In the genomic region with DNA sequence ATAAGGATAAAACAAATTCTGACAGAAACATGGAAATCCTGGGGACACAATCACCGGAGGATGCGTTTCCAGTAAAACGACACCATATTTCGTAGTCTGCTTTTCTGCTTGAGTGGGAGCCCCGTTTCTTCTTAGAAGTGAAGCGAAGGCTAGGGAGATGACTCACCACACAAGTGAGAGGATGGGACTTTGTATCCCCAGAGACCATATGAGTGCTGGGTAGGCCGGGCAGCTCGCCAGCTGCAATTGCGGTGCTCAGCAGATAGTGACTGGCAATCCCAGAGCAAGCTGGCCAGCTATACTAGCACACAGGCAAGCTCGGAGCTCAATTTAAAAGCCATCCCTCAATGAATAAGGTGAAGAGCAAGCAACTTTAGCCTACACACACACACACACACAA, we compare ENCODE assay signal across 11 mouse cellular contexts. TPM values are rescaled to one million over a fixed set of nuclear protein-coding genes. Genes with fewer than 3 reads are reported as not detected.
A peak's percentile ranks its signal among the peaks of the same experiment; 100 is the strongest.
DNase-seq lines count a peak whose midpoint lies in the region; ATAC-seq and TF ChIP-seq lines count a peak whose summit lies in the region.
"Had no signal": no experiment of that assay in that cellular context is flagged by ENCODE, and none has a peak within 500 bp of the region (broad histone marks: within the 10 kb centered on the region; RNA-seq: fewer than 3 reads in every experiment).

No protein-coding gene starts in this region.

- ATAC-seq in hindbrain, postnatal 0 days = no peak
- ATAC-seq in hindbrain, embryonic 14.5 days (ENCODE audit: low FRiP score) = no peak
- ATAC-seq in erythroblast, adult 5-6 weeks (replicated peaks; ENCODE audit: low FRiP score, poor library complexity, severe bottlenecking) = no peak

- DNase-seq in hindbrain, postnatal 0 days (ENCODE audit: low spot score) = peak; percentile 27
- no peak for DNase-seq in hindbrain, embryonic 14.5 days (ENCODE audit: low spot score)
- DNase-seq in frontal cortex, adult 2 months (ENCODE audit: extremely low spot score in 1 of 2, low spot score in 1 of 2) = peak; percentile 24 to 78
- peak; percentile 17 to 40 for DNase-seq in layer of hippocampus, postnatal 10 days (ENCODE audit: low spot score in 2 of 2)
- DNase-seq in right cerebral cortex, postnatal 25 days = peak; percentile 69
- no peak for DNase-seq in ovary, adult 18-20 months (ENCODE audit: low spot score)
- no peak for DNase-seq in spleen, postnatal 4 days (ENCODE audit: low spot score in 2 of 2)
- DNase-seq: heart, adult 2 months had no signal

- no peaks in the 10 kb centered on the region for H3K27me3 ChIP-seq in hindbrain, postnatal 0 days (ENCODE audit: insufficient read depth, low read length)
- H3K27me3 ChIP-seq in hindbrain, embryonic 14.5 days (ENCODE audit: control insufficient read depth, insufficient read depth, low read length) = no peaks in the 10 kb centered on the region
- H3K27me3 ChIP-seq: embryonic facial prominence, embryonic 12.5 days; liver, embryonic 15.5 days had no signal

- 77% methylated on average over 10 of the region's 10 CpGs for WGBS in hindbrain, postnatal 0 days
- 84% methylated on average over 10 of the region's 10 CpGs for WGBS in hindbrain, embryonic 14.5 days

- H3K36me3 ChIP-seq in hindbrain, postnatal 0 days (ENCODE audit: insufficient read depth, low read length) = no peaks in the 10 kb centered on the region
- no peaks in the 10 kb centered on the region for H3K36me3 ChIP-seq in hindbrain, embryonic 14.5 days (replicated peaks; ENCODE audit: control insufficient read depth, insufficient read depth)
- H3K36me3 ChIP-seq: embryonic facial prominence, embryonic 12.5 days; liver, embryonic 15.5 days had no signal

- no peak for TF ChIP-seq CTCF in hindbrain, postnatal 0 days (IDR thresholded peaks at IDR 0.05; ENCODE audit: low read depth)

- H3K9me3 ChIP-seq in hindbrain, postnatal 0 days (ENCODE audit: low read length) = no peaks in the 10 kb centered on the region
- no peaks in the 10 kb centered on the region for H3K9me3 ChIP-seq in hindbrain, embryonic 14.5 days (ENCODE audit: control insufficient read depth, low read length)
- H3K9me3 ChIP-seq: embryonic facial prominence, embryonic 12.5 days; liver, embryonic 15.5 days had no signal

- no peak overlapping the region for H3K9ac ChIP-seq in hindbrain, postnatal 0 days (replicated peaks; ENCODE audit: low read length)
- H3K9ac ChIP-seq in hindbrain, embryonic 14.5 days = no peak overlapping the region
- H3K9ac ChIP-seq: embryonic facial prominence, embryonic 12.5 days; liver, embryonic 15.5 days had no signal

- no peak overlapping the region for H3K4me2 ChIP-seq in hindbrain, postnatal 0 days (ENCODE audit: low read depth, low read length)
- no peak overlapping the region for H3K4me2 ChIP-seq in hindbrain, embryonic 14.5 days (replicated peaks)
- H3K4me2 ChIP-seq: embryonic facial prominence, embryonic 12.5 days; liver, embryonic 15.5 days had no signal

- H3K27ac ChIP-seq in hindbrain, postnatal 0 days = no peak overlapping the region
- no peak overlapping the region for H3K27ac ChIP-seq in hindbrain, embryonic 14.5 days
- H3K27ac ChIP-seq: embryonic facial prominence, embryonic 12.5 days; heart, adult 2 months; liver, embryonic 15.5 days had no signal

- H3K4me1 ChIP-seq in hindbrain, postnatal 0 days (ENCODE audit: insufficient read depth, low read length) = no peaks in the 10 kb centered on the region
- no peaks in the 10 kb centered on the region for H3K4me1 ChIP-seq in hindbrain, embryonic 14.5 days (replicated peaks; ENCODE audit: control insufficient read depth, insufficient read depth, low read length)
- H3K4me1 ChIP-seq: embryonic facial prominence, embryonic 12.5 days; liver, embryonic 15.5 days had no signal

- no peak overlapping the region for H3K4me3 ChIP-seq in hindbrain, postnatal 0 days (ENCODE audit: low read length)
- H3K4me3 ChIP-seq in hindbrain, embryonic 14.5 days (replicated peaks; ENCODE audit: low read length) = no peak overlapping the region
- H3K4me3 ChIP-seq: embryonic facial prominence, embryonic 12.5 days; heart, adult 2 months; liver, embryonic 15.5 days had no signal

RNA-seq across cellular contexts. Expression of a gene that starts 50.3 kb away (rescaled TPM):
- 23.4 and 108 TPM in 2 replicates for total RNA-seq in hindbrain, postnatal 0 days (2014; rRNA removed)
- polyA plus RNA-seq in hindbrain, postnatal 0 days (2015; fragmentation: Nextera tagmentation; extraction: Ambion mirVana) = 69.6 and 80.1 TPM in 2 replicates
- 86.6 and 107 TPM in 2 replicates for polyA plus RNA-seq in hindbrain, embryonic 14.5 days (2014; fragmentation: Nextera tagmentation; extraction: Ambion mirVana)
- 120 and 124 TPM in 2 replicates for polyA plus RNA-seq in frontal cortex, adult 2 months (2012; rRNA removed)
- total RNA-seq in layer of hippocampus, postnatal 10 days (2021) = 100 to 1,000 TPM; 298 to 310 TPM
- not detected in 2 replicates for total RNA-seq in erythroblast, adult 5-6 weeks (2015; ENCODE audit: low replicate concordance)
- total RNA-seq in erythroblast, adult 5-6 weeks (2017; ENCODE audit: low replicate concordance) = not detected in 2 replicates

Comparison
In these comparisons a context has a peak if more than half of its experiments do, and no peak if none do; other contexts are left out.
1. DNase-seq: peak in hindbrain, postnatal 0 days (single experiment), frontal cortex, adult 2 months (2 of 2), layer of hippocampus, postnatal 10 days (2 of 2) and right cerebral cortex, postnatal 25 days (single experiment); none in hindbrain, embryonic 14.5 days (single experiment), ovary, adult 18-20 months (single experiment) and spleen, postnatal 4 days (0 of 2).
2. RNA of a gene that starts 50.3 kb away (total RNA-seq): 298 to 310 TPM in layer of hippocampus, postnatal 10 days and 23.4 to 108 TPM in hindbrain, postnatal 0 days; not detected in erythroblast, adult 5-6 weeks; every median in the first group is over 10 times any median in the second.